Mouse (Mus musculus): ENCODE data around the gene Msln. TPM values are rescaled to one million over a fixed set of nuclear protein-coding genes. Genes with fewer than 3 reads are reported as not detected.

The Msln gene
- polyA plus RNA-seq, 1 experiment, result 23.6 TPM

- H3K27me3 ChIP-seq (ENCODE audit: control insufficient read depth, insufficient read depth, low read length), result no peaks in the 10 kb centered on the region
- DNase-seq, result no peak
- no peak for TF ChIP-seq CTCF (IDR thresholded peaks at IDR 0.05; ENCODE audit: borderline replicate concordance, control insufficient read depth, extremely low read depth, insufficient read depth, low read length, poor library complexity)
- TF ChIP-seq POLR2A (IDR thresholded peaks at IDR 0.05; ENCODE audit: control insufficient read depth, extremely low read depth, insufficient read depth, low read length, poor library complexity), result no peak
- no peaks in the 10 kb centered on the region for H3K4me1 ChIP-seq (replicated peaks; ENCODE audit: control insufficient read depth, insufficient read depth, low read length)
- H3K36me3 ChIP-seq (ENCODE audit: control insufficient read depth, insufficient read depth, low read length), result no peaks in the 10 kb centered on the region
- H3K4me3 ChIP-seq (ENCODE audit: control insufficient read depth, insufficient read depth, low read length), result no peak overlapping the region
- 71% methylated on average over 8 of the region's 8 CpGs for WGBS
- H3K27ac ChIP-seq (ENCODE audit: control insufficient read depth, insufficient read depth, low read length), result no peak overlapping the region
Observed at GRCm38 (mm10) chr17:25760148-25760547, 6.0 kb upstream of the Msln start.

GRCm38 (mm10) chr17:25757691-25758090 lies 3.5 kb upstream of the Msln start:
- no peaks in the 10 kb centered on the region for H3K36me3 ChIP-seq (ENCODE audit: control insufficient read depth, insufficient read depth, low read length)
- WGBS, result 77% methylated on average over 3 of the region's 3 CpGs
- DNase-seq, result no peak
- no peak overlapping the region for H3K4me3 ChIP-seq (ENCODE audit: control insufficient read depth, insufficient read depth, low read length)
- no peaks in the 10 kb centered on the region for H3K4me1 ChIP-seq (replicated peaks; ENCODE audit: control insufficient read depth, insufficient read depth, low read length)
- no peak overlapping the region for H3K27ac ChIP-seq (ENCODE audit: control insufficient read depth, insufficient read depth, low read length)
- H3K27me3 ChIP-seq (ENCODE audit: control insufficient read depth, insufficient read depth, low read length), result no peaks in the 10 kb centered on the region
- TF ChIP-seq POLR2A (IDR thresholded peaks at IDR 0.05; ENCODE audit: control insufficient read depth, extremely low read depth, insufficient read depth, low read length, poor library complexity) (no peak), CTCF (IDR thresholded peaks at IDR 0.05; ENCODE audit: borderline replicate concordance, control insufficient read depth, extremely low read depth, insufficient read depth, low read length, poor library complexity) (no peak)

GRCm38 (mm10) chr17:25756378-25757242 lies 2.4 kb upstream of the Msln start:
- WGBS, result 72% methylated on average over 9 of the region's 9 CpGs
- Histone ChIP-seq H3K27me3 (ENCODE audit: control insufficient read depth, insufficient read depth, low read length) (no peaks in the 10 kb centered on the region), H3K4me1 (replicated peaks; ENCODE audit: control insufficient read depth, insufficient read depth, low read length) (no peaks in the 10 kb centered on the region), H3K4me3 (ENCODE audit: control insufficient read depth, insufficient read depth, low read length) (no peak overlapping the region), H3K36me3 (ENCODE audit: control insufficient read depth, insufficient read depth, low read length) (no peaks in the 10 kb centered on the region), H3K27ac (ENCODE audit: control insufficient read depth, insufficient read depth, low read length) (no peak overlapping the region)
- DNase-seq, result no peak
- no peak for TF ChIP-seq CTCF (IDR thresholded peaks at IDR 0.05; ENCODE audit: borderline replicate concordance, control insufficient read depth, extremely low read depth, insufficient read depth, low read length, poor library complexity)
- no peak for TF ChIP-seq POLR2A (IDR thresholded peaks at IDR 0.05; ENCODE audit: control insufficient read depth, extremely low read depth, insufficient read depth, low read length, poor library complexity)

GRCm38 (mm10) chr17:25755627-25756377 lies 1.6 kb upstream of the Msln start:
- DNase-seq, result no peak
- H3K36me3 ChIP-seq (ENCODE audit: control insufficient read depth, insufficient read depth, low read length), result no peaks in the 10 kb centered on the region
- H3K27ac ChIP-seq (ENCODE audit: control insufficient read depth, insufficient read depth, low read length), result no peak overlapping the region
- no peaks in the 10 kb centered on the region for H3K27me3 ChIP-seq (ENCODE audit: control insufficient read depth, insufficient read depth, low read length)
- TF ChIP-seq CTCF (IDR thresholded peaks at IDR 0.05; ENCODE audit: borderline replicate concordance, control insufficient read depth, extremely low read depth, insufficient read depth, low read length, poor library complexity) (no peak), POLR2A (IDR thresholded peaks at IDR 0.05; ENCODE audit: control insufficient read depth, extremely low read depth, insufficient read depth, low read length, poor library complexity) (no peak)
- 34% methylated on average over 4 of the region's 4 CpGs for WGBS
- H3K4me1 ChIP-seq (replicated peaks; ENCODE audit: control insufficient read depth, insufficient read depth, low read length), result no peaks in the 10 kb centered on the region
- no peak overlapping the region for H3K4me3 ChIP-seq (ENCODE audit: control insufficient read depth, insufficient read depth, low read length)

- TF ChIP-seq CTCF (IDR thresholded peaks at IDR 0.05; ENCODE audit: borderline replicate concordance, control insufficient read depth, extremely low read depth, insufficient read depth, low read length, poor library complexity) (no peak), POLR2A (IDR thresholded peaks at IDR 0.05; ENCODE audit: control insufficient read depth, extremely low read depth, insufficient read depth, low read length, poor library complexity) (no peak)
- Histone ChIP-seq H3K27me3 (ENCODE audit: control insufficient read depth, insufficient read depth, low read length) (no peaks in the 10 kb centered on the region), H3K4me3 (ENCODE audit: control insufficient read depth, insufficient read depth, low read length) (no peak overlapping the region), H3K4me1 (replicated peaks; ENCODE audit: control insufficient read depth, insufficient read depth, low read length) (no peaks in the 10 kb centered on the region), H3K27ac (ENCODE audit: control insufficient read depth, insufficient read depth, low read length) (no peak overlapping the region), H3K36me3 (ENCODE audit: control insufficient read depth, insufficient read depth, low read length) (no peaks in the 10 kb centered on the region)
- WGBS, result 84% methylated on average over 4 of the region's 4 CpGs
- no peak for DNase-seq
Observed at GRCm38 (mm10) chr17:25755086-25755485, 908 bp upstream of the Msln start.

GRCm38 (mm10) chr17:25751446-25751845 lies 2.7 kb downstream of the Msln start:
- WGBS, result 42% methylated on average over 5 of the region's 5 CpGs
- H3K4me3 ChIP-seq (ENCODE audit: control insufficient read depth, insufficient read depth, low read length), result no peak overlapping the region
- no peak overlapping the region for H3K27ac ChIP-seq (ENCODE audit: control insufficient read depth, insufficient read depth, low read length)
- no peak for DNase-seq
- no peaks in the 10 kb centered on the region for H3K36me3 ChIP-seq (ENCODE audit: control insufficient read depth, insufficient read depth, low read length)
- H3K4me1 ChIP-seq (replicated peaks; ENCODE audit: control insufficient read depth, insufficient read depth, low read length), result no peaks in the 10 kb centered on the region
- TF ChIP-seq POLR2A (IDR thresholded peaks at IDR 0.05; ENCODE audit: control insufficient read depth, extremely low read depth, insufficient read depth, low read length, poor library complexity), result no peak
- TF ChIP-seq CTCF (IDR thresholded peaks at IDR 0.05; ENCODE audit: borderline replicate concordance, control insufficient read depth, extremely low read depth, insufficient read depth, low read length, poor library complexity), result no peak
- no peaks in the 10 kb centered on the region for H3K27me3 ChIP-seq (ENCODE audit: control insufficient read depth, insufficient read depth, low read length)
